Mouse (Mus musculus): ENCODE measurements around the gene Pdzd8. TPM values are rescaled to one million over a fixed set of nuclear protein-coding genes. Genes with fewer than 3 reads are reported as not detected.

The Pdzd8 gene
- polyA plus RNA-seq (2015; fragmentation: Nextera tagmentation; extraction: Ambion mirVana), result 9.3 and 9.5 TPM in 2 replicates

DNA sequence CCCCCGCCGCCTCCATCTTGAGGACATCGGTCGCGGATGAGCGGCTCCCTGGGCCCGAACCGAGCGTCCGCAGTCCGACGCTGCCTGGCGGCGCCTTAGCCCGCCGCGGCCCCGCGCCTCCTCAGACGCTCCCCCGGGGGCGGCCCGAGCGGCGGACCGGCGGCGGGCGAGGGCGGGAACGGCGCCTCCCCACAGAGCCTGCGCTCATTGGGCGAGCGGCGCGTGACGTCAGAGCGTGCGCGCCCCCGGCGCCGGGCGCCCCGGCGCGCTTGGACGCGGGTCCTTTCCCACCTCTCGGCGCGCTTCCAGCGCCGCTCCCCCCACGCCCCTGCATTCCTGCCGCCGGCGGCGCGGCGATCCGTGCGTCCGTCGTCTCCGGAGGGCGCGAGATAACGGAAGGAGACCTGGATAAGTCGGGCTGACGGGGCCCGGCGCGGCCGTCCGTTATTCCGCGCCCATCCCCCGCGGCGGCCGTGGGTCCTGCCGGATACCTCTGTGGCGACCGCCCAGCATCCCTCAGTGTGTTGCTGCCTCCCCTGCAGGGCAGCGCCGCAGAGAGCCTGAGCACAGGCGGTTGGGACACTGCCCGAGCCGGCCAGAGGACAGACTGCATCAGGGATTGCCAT lies at the start of gene Pdzd8:
Gene Pdzd8, minus strand, starts transcription at position 123 of the 626 bp plus-strand sequence.
- Histone ChIP-seq H3K4me1 (replicated peaks) (peaks cover 40% of the 10 kb centered on the region), H3K27ac (peak within 1 kb of the TSS; percentile 93)

DNA sequence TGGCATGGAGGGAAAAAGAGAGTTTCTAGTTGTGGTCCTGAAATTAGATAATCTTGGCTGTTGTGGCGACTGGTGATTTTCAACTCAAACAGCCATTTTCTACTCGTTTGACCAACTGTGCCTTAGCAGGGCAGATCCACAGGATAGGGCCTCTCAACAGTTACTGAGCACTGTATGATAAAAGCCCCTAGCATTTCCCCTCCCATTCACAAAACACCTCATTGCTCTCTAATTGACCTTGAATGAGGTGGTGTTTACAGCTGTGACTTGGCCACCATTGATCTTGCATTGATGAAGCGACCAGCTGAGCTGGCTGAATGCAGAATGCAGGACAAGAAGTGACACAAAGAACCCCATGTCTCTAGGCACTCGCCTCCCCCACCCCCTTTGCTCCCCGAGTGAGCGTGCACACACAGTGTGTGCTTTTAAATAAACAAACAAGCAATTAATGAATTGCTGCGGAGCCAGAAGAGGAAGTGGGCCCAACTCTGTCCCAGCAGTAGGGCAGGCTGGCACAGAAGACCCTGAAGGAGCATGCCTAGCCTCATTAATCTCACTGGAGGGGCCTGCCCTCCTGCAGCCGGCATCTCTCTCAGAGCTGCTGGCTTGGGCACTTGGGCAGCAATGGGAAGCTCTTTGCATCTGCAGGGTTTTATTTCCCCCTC lies 48.3 kb upstream of the Pdzd8 start:
- 18% methylated on average over 8 of the region's 8 CpGs for WGBS
- ATAC-seq, result 0 out of 2 replicates have a peak, but pooled peaks have one; percentile 48
- no peak overlapping the region for H3K4me3 ChIP-seq (replicated peaks)

More for the DNA sequence above, at the start of gene Pdzd8:
- ATAC-seq, result peak; percentile 94
- Histone ChIP-seq H3K4me2 (replicated peaks) (peak within 1 kb of the TSS; percentile 100), H3K36me3 (no peaks in the 10 kb centered on the region), H3K9ac (replicated peaks) (peak within 1 kb of the TSS; percentile 89), H3K27me3 (peaks cover 2% of the 10 kb centered on the region; the same call in 1 of the 2 replicates), H3K9me3 (no peaks in the 10 kb centered on the region), H3K4me3 (replicated peaks) (peak within 1 kb of the TSS; percentile 92)
- WGBS, result under 1% methylated on average over 80 of the region's 91 CpGs

GRCm38 (mm10) chr19:59388847-59389606 lies 43.4 kb upstream of the Pdzd8 start:
- peaks cover 15% of the 10 kb centered on the region for H3K4me1 ChIP-seq (replicated peaks)
- peaks cover 5% of the 10 kb centered on the region; the same call in 1 of the 2 replicates for H3K27me3 ChIP-seq
- no peak overlapping the region for H3K27ac ChIP-seq
- H3K4me2 ChIP-seq (replicated peaks), result peak overlapping the region; percentile 43
- H3K4me3 ChIP-seq (replicated peaks), result peak overlapping the region; percentile 6; the same call in 1 of the 2 replicates
- WGBS, result 9% methylated on average over 15 of the region's 15 CpGs
- H3K36me3 ChIP-seq, result no peaks in the 10 kb centered on the region
- H3K9ac ChIP-seq (replicated peaks), result no peak overlapping the region
- ATAC-seq, result peak; percentile 71
- no peaks in the 10 kb centered on the region for H3K9me3 ChIP-seq

More for the DNA sequence above, 48.3 kb upstream of the Pdzd8 start:
- Histone ChIP-seq H3K9me3 (no peaks in the 10 kb centered on the region), H3K27ac (no peak overlapping the region), H3K9ac (replicated peaks) (no peak overlapping the region), H3K4me1 (replicated peaks) (peaks cover 11% of the 10 kb centered on the region), H3K36me3 (no peaks in the 10 kb centered on the region), H3K4me2 (replicated peaks) (no peak overlapping the region), H3K27me3 (peaks cover 21% of the 10 kb centered on the region)

GRCm38 (mm10) chr19:59388399-59388798 lies 42.8 kb upstream of the Pdzd8 start:
- Histone ChIP-seq H3K9me3 (no peaks in the 10 kb centered on the region), H3K9ac (replicated peaks) (no peak overlapping the region), H3K27ac (no peak overlapping the region), H3K4me2 (replicated peaks) (peak overlapping the region; percentile 43), H3K27me3 (peaks cover 5% of the 10 kb centered on the region; the same call in 1 of the 2 replicates), H3K36me3 (no peaks in the 10 kb centered on the region), H3K4me3 (replicated peaks) (peak overlapping the region; percentile 6; the same call in 1 of the 2 replicates), H3K4me1 (replicated peaks) (peaks cover 11% of the 10 kb centered on the region)
- WGBS, result 3% methylated on average over 5 of the region's 5 CpGs
- ATAC-seq, result peak; percentile 62

DNA sequence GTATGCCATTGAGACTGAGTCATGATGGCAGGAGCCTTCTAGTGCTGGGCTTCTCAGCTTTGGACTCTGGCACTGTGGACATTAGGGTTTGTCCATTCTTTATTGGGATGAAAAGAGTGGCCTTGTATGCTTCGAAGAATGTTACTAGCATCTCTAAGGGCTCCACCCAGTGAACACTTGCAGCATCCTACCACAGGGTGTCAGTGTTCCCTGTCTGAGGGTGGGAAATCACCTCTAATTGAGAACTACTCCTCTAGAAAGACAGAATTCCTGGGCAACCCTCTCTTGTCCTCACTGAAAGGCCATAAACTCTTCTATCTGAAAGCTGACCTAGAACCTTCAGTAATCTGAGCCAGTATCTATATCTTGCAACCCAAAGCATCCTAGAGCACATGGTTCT lies 41.6 kb upstream of the Pdzd8 start:
- no peak for ATAC-seq
- no peak overlapping the region for H3K4me3 ChIP-seq (replicated peaks)
- no peaks in the 10 kb centered on the region for H3K36me3 ChIP-seq
- peaks cover 5% of the 10 kb centered on the region; the same call in 1 of the 2 replicates for H3K27me3 ChIP-seq
- no peak overlapping the region for H3K9ac ChIP-seq (replicated peaks)
- no peak overlapping the region for H3K4me2 ChIP-seq (replicated peaks)
- H3K9me3 ChIP-seq, result no peaks in the 10 kb centered on the region
- no peak overlapping the region for H3K27ac ChIP-seq
- WGBS, result 67% methylated on average over 1 of the region's 1 CpGs
- H3K4me1 ChIP-seq (replicated peaks), result peaks cover 11% of the 10 kb centered on the region

GRCm38 (mm10) chr19:59384582-59385495 lies 39.3 kb upstream of the Pdzd8 start:
- Histone ChIP-seq H3K4me1 (replicated peaks) (peaks cover 11% of the 10 kb centered on the region), H3K9ac (replicated peaks) (no peak overlapping the region), H3K27ac (no peak overlapping the region), H3K27me3 (no peaks in the 10 kb centered on the region; the same call in 1 of the 2 replicates), H3K9me3 (no peaks in the 10 kb centered on the region), H3K4me2 (replicated peaks) (no peak overlapping the region), H3K36me3 (no peaks in the 10 kb centered on the region), H3K4me3 (replicated peaks) (no peak overlapping the region)
- no peak for ATAC-seq
- WGBS, result 89% methylated on average over 7 of the region's 7 CpGs

GRCm38 (mm10) chr19:59382416-59382917 lies 36.9 kb upstream of the Pdzd8 start:
- Histone ChIP-seq H3K27ac (no peak overlapping the region), H3K9me3 (no peaks in the 10 kb centered on the region), H3K4me1 (replicated peaks) (no peaks in the 10 kb centered on the region), H3K27me3 (no peaks in the 10 kb centered on the region; the same call in 1 of the 2 replicates), H3K36me3 (no peaks in the 10 kb centered on the region), H3K4me3 (replicated peaks) (no peak overlapping the region), H3K4me2 (replicated peaks) (no peak overlapping the region), H3K9ac (replicated peaks) (no peak overlapping the region)
- ATAC-seq, result no peak

DNA sequence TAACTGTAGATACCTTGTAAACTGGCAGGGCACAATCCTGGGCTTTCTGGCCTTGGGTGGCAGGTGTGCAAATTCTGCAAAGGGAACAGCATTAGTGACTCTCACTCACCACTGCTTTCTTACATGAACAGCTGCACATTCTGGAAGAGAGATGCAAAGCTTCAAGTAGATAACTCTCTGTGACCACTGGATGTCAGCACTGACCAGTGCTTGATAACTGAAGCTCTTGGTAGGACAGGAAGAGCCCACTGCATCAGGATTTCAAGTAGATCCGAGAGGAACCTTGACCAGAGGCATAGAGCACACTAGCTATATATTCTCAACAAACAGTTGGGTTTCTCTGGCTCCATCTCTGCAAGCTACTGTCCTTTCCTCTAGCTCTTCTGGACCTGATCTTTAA lies 34.4 kb upstream of the Pdzd8 start:
- Histone ChIP-seq H3K4me3 (replicated peaks) (no peak overlapping the region), H3K4me1 (replicated peaks) (no peaks in the 10 kb centered on the region), H3K9ac (replicated peaks) (no peak overlapping the region), H3K9me3 (peaks cover 5% of the 10 kb centered on the region; the same call in 1 of the 2 replicates), H3K27ac (no peak overlapping the region), H3K4me2 (replicated peaks) (no peak overlapping the region), H3K36me3 (no peaks in the 10 kb centered on the region), H3K27me3 (no peaks in the 10 kb centered on the region)
- no peak for ATAC-seq
- 67% methylated on average over 1 of the region's 1 CpGs for WGBS

DNA sequence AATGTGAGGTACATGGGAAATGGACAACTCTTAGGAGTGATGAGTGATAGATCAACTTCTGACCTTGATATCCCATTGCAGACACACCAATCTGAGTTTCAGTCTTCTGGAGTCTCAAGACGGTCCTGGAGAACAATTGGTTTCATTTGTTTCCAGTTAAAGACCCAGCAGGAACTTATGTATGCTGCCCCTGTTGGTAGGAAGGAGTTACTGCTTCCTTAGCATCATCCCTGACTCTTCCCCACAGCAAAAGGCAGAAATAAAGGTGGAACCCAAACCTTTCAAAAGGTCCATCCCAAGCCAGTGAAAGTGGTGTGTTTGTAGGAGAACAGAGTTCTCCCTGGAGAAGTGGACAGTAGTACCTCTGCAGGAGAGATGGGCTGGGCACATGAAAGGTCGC lies 30.9 kb upstream of the Pdzd8 start:
- H3K27me3 ChIP-seq, result no peaks in the 10 kb centered on the region
- H3K9ac ChIP-seq (replicated peaks), result no peak overlapping the region
- no peak overlapping the region for H3K4me3 ChIP-seq (replicated peaks)
- no peak for ATAC-seq
- H3K36me3 ChIP-seq, result no peaks in the 10 kb centered on the region
- no peak overlapping the region for H3K27ac ChIP-seq
- no peaks in the 10 kb centered on the region for H3K4me1 ChIP-seq (replicated peaks)
- 78% methylated on average over 2 of the region's 2 CpGs for WGBS
- no peak overlapping the region for H3K4me2 ChIP-seq (replicated peaks)
- peaks cover 5% of the 10 kb centered on the region; the same call in 1 of the 2 replicates for H3K9me3 ChIP-seq

GRCm38 (mm10) chr19:59374940-59375339 lies 29.4 kb upstream of the Pdzd8 start:
- Histone ChIP-seq H3K27ac (no peak overlapping the region), H3K4me2 (replicated peaks) (no peak overlapping the region), H3K36me3 (no peaks in the 10 kb centered on the region), H3K9me3 (peaks cover 5% of the 10 kb centered on the region; the same call in 1 of the 2 replicates), H3K4me3 (replicated peaks) (no peak overlapping the region), H3K27me3 (no peaks in the 10 kb centered on the region), H3K4me1 (replicated peaks) (no peaks in the 10 kb centered on the region), H3K9ac (replicated peaks) (no peak overlapping the region)
- ATAC-seq, result no peak
- 84% methylated on average over 6 of the region's 6 CpGs for WGBS

GRCm38 (mm10) chr19:59372928-59373327 lies 27.3 kb upstream of the Pdzd8 start:
- no peaks in the 10 kb centered on the region for H3K4me1 ChIP-seq (replicated peaks)
- no peaks in the 10 kb centered on the region for H3K36me3 ChIP-seq
- ATAC-seq, result no peak
- H3K27me3 ChIP-seq, result no peaks in the 10 kb centered on the region
- WGBS, result 73% methylated on average over 4 of the region's 4 CpGs
- H3K9ac ChIP-seq (replicated peaks), result no peak overlapping the region
- H3K4me2 ChIP-seq (replicated peaks), result no peak overlapping the region
- no peak overlapping the region for H3K27ac ChIP-seq
- peaks cover 5% of the 10 kb centered on the region; the same call in 1 of the 2 replicates for H3K9me3 ChIP-seq
- H3K4me3 ChIP-seq (replicated peaks), result no peak overlapping the region
